Mouse (Mus musculus): ENCODE measurements around the gene Ccdc122. TPM values are rescaled to one million over a fixed set of nuclear protein-coding genes. Genes with fewer than 3 reads are reported as not detected.

Ccdc122 gene
- total RNA-seq (2023): 0.66 TPM in 1 of 2 replicates, not detected in the other

GRCm38 (mm10) chr14:77036226-77037046 lies at the start of gene Ccdc122, which contains the start of gene Lacc1:
Gene Ccdc122 (plus strand): TSS chr14:77036772.
Gene Lacc1 (minus strand): TSS chr14:77036904.

GRCm38 (mm10) chr14:77156222-77156910 lies 119.8 kb downstream of the Ccdc122 start, which contains the start of gene Enox1:
Gene Enox1 (plus strand): TSS chr14:77156763.

Other genes starting within 250 kb of the Ccdc122 start
- gene Lacc1, start 132 bp downstream of the Ccdc122 start, total RNA-seq (2023): 5.7 and 6.3 TPM in 2 replicates
- not detected in 2 replicates for gene Enox1, start 120.0 kb downstream of the Ccdc122 start, total RNA-seq (2023)

Data from neutrophil, adult 65 days (primary cell).